Mouse (Mus musculus) gastrocnemius, adult 8-10 months (tissue): ENCODE results near the gene Birc3. TPM values are rescaled to one million over a fixed set of nuclear protein-coding genes. Genes with fewer than 3 reads are reported as not detected.

ENCODE experiments used
- DNase-seq, 2 experiments: peaks; one replicate each; pipeline ENCODE4 v3.0.0; 2022; ENCODE audit warnings: low spot score in 2 of 2
- total RNA-seq, 4 experiments: library from RNA; stranded (reverse); gene quantifications; 2 replicates each; pipeline ENCODE4 v1.2.4; 2022

Birc3 gene
- total RNA-seq, 4 experiments from 2014 or later, result 5.0 to 9.6 (median 5.9) TPM

- no peak for DNase-seq
These were observed 50.2 kb downstream of the Birc3 start for GRCm38 (mm10) chr9:7822758-7823157.

- no peak for DNase-seq
These were observed 67.9 kb downstream of the Birc3 start for GRCm38 (mm10) chr9:7805101-7805506.

Other genes with a start within 250 kb of the Birc3 start
- gene Mmp20, start 245.0 kb downstream of the Birc3 start, total RNA-seq, result not detected
- gene Mmp7, start 181.1 kb downstream of the Birc3 start, total RNA-seq, result not detected
- gene Tmem123, start 109.1 kb downstream of the Birc3 start, total RNA-seq, result 10 to 100 TPM; 20.5 to 29.5 (median 25.4) TPM
- 10 to 100 TPM; 19.1 to 24.3 (median 23.7) TPM for gene Birc2, start 36.1 kb downstream of the Birc3 start, total RNA-seq
- 10 to 100 TPM; 34.6 to 42.5 (median 36.6) TPM for gene Yap1, start 131.4 kb upstream of the Birc3 start, total RNA-seq
- gene Cfap300, start 169.6 kb upstream of the Birc3 start, total RNA-seq, result under 1 TPM in 1 of 4 experiments, not detected in 3; 0.39 TPM